Mouse (Mus musculus) mouse embryonic stem cell (cell line): ENCODE data around the gene Knl1.
"Not testable (repeated sequence)": the region's sequence is repeated elsewhere in the genome, so short reads cannot be mapped to it uniquely, and the experiment has no call there.

ENCODE experiments used
- in situ Hi-C, 2 experiments: fragments of 300-500 bp; cut with MboI; formaldehyde crosslinking; loops; 1 replicate in 1 of 2; 3 replicates in 1 of 2; pipeline ENCODE4 v1.14.3; 2019 to 2020; ENCODE audit warnings: low sequenced_read_pairs in 2 of 2, low pct_unique_long_range_greater_than_20kb in 1 of 2, mixed read lengths in 1 of 2; ENCODE audit not compliant: unreplicated experiment in 1 of 2

Knl1 gene

GRCm38 (mm10) chr2:119046649-119047611 is at the start of gene Knl1:
Gene Knl1, plus strand, starts transcription at chr2:119047119.
- in situ Hi-C loops, result no loop called here

GRCm38 (mm10) chr2:118998115-118998866 is 48.6 kb upstream of the Knl1 start:
- in situ Hi-C loops, result no loop called here

GRCm38 (mm10) chr2:118999025-118999639 is 47.8 kb upstream of the Knl1 start:
- in situ Hi-C loops, result no loop called here

- in situ Hi-C loops, result no loop called here
These were observed 40.0 kb upstream of the Knl1 start for GRCm38 (mm10) chr2:119006886-119007285.

- in situ Hi-C loops, result no loop called here
These were observed 37.5 kb upstream of the Knl1 start for GRCm38 (mm10) chr2:119009376-119009775.

GRCm38 (mm10) chr2:119014989-119015388 is 31.9 kb upstream of the Knl1 start:
- in situ Hi-C loops, result no loop called here

GRCm38 (mm10) chr2:119015604-119016180 is 31.2 kb upstream of the Knl1 start:
- in situ Hi-C loops, result no loop called here

- in situ Hi-C loops, result not testable (repeated sequence)
These were observed 30.6 kb upstream of the Knl1 start for GRCm38 (mm10) chr2:119016312-119016711.

- in situ Hi-C loops, result no loop called here
These were observed 29.3 kb upstream of the Knl1 start for GRCm38 (mm10) chr2:119017647-119018046.

GRCm38 (mm10) chr2:119018391-119019122 is 28.4 kb upstream of the Knl1 start:
- in situ Hi-C loops, result no loop called here

GRCm38 (mm10) chr2:119019131-119019530 is 27.8 kb upstream of the Knl1 start:
- in situ Hi-C loops, result no loop called here

- in situ Hi-C loops, result no loop called here
These were observed 27.4 kb upstream of the Knl1 start for GRCm38 (mm10) chr2:119019538-119019937.

- in situ Hi-C loops, result no loop called here
These were observed 23.7 kb upstream of the Knl1 start for GRCm38 (mm10) chr2:119023154-119023660.

GRCm38 (mm10) chr2:119024536-119025238 is 22.2 kb upstream of the Knl1 start:
- in situ Hi-C loops, result no loop called here

GRCm38 (mm10) chr2:119025239-119025616 is 21.7 kb upstream of the Knl1 start:
- in situ Hi-C loops, result no loop called here

GRCm38 (mm10) chr2:119026951-119027350 is 20.0 kb upstream of the Knl1 start:
- in situ Hi-C loops, result no loop called here

- in situ Hi-C loops, result no loop called here
These were observed 17.9 kb upstream of the Knl1 start, which contains the start of gene Ccdc32 for GRCm38 (mm10) chr2:119028941-119029551. Gene Ccdc32, minus strand, starts transcription at chr2:119029393.
